Mouse (Mus musculus): Measurements from ENCODE around the gene Ap1m2. TPM values are rescaled to one million over a fixed set of nuclear protein-coding genes. Genes with fewer than 3 reads are reported as not detected.
"Not testable (repeated sequence)": the region's sequence is repeated elsewhere in the genome, so short reads cannot be mapped to it uniquely, and the experiment has no call there.

Ap1m2 gene
- polyA plus RNA-seq, 1 experiment from 2014 or later, result 1.2 TPM

DNA sequence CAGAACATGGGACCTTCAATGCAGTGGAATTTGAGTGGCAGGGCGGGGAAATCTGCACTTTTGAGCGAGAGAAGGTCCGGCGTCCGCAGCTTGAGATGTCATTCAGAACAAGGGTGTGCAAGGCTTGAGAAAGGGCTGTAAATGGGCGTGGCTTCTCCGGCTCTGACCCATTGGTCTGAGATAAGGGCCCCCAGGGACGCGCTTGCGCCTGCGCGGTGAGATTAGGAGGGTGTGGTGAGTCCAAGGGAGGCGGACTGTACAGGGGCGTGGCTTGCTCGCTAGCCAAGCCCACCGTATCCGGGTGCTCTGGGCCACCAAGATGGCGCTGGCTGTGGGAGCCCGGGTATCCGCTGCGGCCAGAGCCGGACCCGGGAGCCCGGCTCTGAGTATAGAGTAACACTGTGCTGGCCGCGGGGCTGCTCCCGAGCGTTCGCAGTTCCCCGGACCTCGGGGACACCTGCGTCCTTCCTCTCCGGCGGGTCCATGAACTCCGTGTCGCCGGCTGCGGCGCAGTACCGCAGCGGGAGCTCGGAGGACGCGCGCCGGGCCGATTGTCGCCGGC is 47.1 kb downstream of the Ap1m2 start, which contains the start of gene Atg4d:
Atg4d (plus strand) TSS at position 294 of the 562 bp plus-strand sequence.
- Histone ChIP-seq H3K4me2 (peak within 1 kb of the TSS; percentile 80), H3K4me3 (peak within 1 kb of the TSS; percentile 88), H3K27me3 (replicated peaks) (no peaks in the 10 kb centered on the region), H3K9me3 (no peaks in the 10 kb centered on the region), H3K36me3 (replicated peaks) (peaks cover 4% of the 10 kb centered on the region), H3K4me1 (peaks cover 21% of the 10 kb centered on the region), H3K27ac (peak within 1 kb of the TSS; percentile 74), H3K9ac (peak within 1 kb of the TSS; percentile 89)
- WGBS, result under 1% methylated on average over 47 of the region's 49 CpGs
- peak; percentile 97 for ATAC-seq (replicated peaks)

GRCm38 (mm10) chr9:21264272-21264999 is 47.7 kb downstream of the Ap1m2 start:
- peak overlapping the region; percentile 80 for H3K4me2 ChIP-seq
- H3K27me3 ChIP-seq (replicated peaks), result no peaks in the 10 kb centered on the region
- WGBS, result 19% methylated on average over 17 of the region's 17 CpGs
- peaks cover 21% of the 10 kb centered on the region for H3K4me1 ChIP-seq
- H3K4me3 ChIP-seq, result peak overlapping the region; percentile 88
- H3K27ac ChIP-seq, result peak overlapping the region; percentile 72
- H3K9me3 ChIP-seq, result no peaks in the 10 kb centered on the region
- H3K36me3 ChIP-seq (replicated peaks), result no peaks in the 10 kb centered on the region; the same call in 1 of the 2 replicates
- ATAC-seq (replicated peaks), result peak; percentile 29
- peak overlapping the region; percentile 44 for H3K9ac ChIP-seq

GRCm38 (mm10) chr9:21261831-21262230 is 50.3 kb downstream of the Ap1m2 start:
- H3K9me3 ChIP-seq, result no peaks in the 10 kb centered on the region
- H3K4me3 ChIP-seq, result no peak overlapping the region
- H3K27ac ChIP-seq, result no peak overlapping the region
- H3K27me3 ChIP-seq (replicated peaks), result no peaks in the 10 kb centered on the region
- WGBS, result 58% methylated on average over 2 of the region's 2 CpGs
- no peak for ATAC-seq (replicated peaks)
- H3K36me3 ChIP-seq (replicated peaks), result no peaks in the 10 kb centered on the region
- H3K9ac ChIP-seq, result no peak overlapping the region
- H3K4me1 ChIP-seq, result peaks cover 19% of the 10 kb centered on the region
- no peak overlapping the region for H3K4me2 ChIP-seq

DNA sequence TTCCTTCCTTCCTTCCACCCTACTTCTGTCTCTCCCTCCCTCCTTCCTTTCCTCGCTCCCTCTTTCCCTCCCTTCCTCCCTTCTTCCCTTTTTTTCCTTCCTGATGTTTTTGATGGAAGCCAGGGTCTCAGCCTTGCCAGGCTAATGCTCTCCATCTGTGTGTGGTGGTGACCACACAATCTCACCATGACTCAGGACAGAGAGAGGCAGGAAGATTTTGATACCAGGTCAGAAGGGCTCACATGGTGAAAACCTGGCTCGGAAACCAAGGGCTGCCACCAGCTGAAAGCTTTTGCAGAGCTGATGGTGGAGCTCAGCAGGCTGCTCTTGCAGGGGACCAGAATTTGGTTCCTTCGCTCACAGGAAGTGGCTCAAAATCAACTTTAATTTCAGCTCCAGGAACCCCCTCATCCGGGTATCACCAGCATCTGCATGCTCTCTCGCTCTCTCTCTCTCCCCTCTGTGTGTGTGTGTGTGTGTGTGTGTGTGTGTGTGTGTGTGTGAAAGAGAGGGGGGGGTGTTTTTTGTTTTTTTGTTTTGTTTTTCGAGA is 51.6 kb downstream of the Ap1m2 start:
- no peak for ATAC-seq (replicated peaks)
- H3K27me3 ChIP-seq (replicated peaks), result no peaks in the 10 kb centered on the region
- WGBS, result 82% methylated on average over 6 of the region's 6 CpGs

DNA sequence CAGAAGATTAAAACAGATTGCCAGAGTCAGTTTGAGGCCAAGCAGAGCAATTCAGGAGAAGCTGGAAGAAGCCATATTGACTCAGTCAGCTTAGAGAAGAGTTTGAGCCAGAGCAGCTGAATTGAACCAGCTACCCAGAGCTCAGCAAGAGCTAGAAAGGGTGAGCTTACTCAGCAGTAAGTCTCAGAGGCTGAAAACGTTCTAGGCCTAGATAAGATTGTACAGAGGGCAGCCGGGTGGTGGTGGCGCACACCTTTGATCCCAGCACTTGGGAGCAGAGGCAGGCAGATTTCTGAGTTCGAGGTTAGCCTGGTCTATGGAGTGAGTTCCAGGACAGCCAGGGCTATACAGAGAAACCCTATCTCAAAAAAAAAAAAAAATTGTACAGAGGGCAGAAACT is 55.8 kb downstream of the Ap1m2 start:
- ATAC-seq (replicated peaks); H3K9ac ChIP-seq; H3K4me2 ChIP-seq; H3K4me1 ChIP-seq; H3K4me3 ChIP-seq; H3K27me3 ChIP-seq (replicated peaks); H3K36me3 ChIP-seq (replicated peaks); H3K27ac ChIP-seq; H3K9me3 ChIP-seq: not testable (repeated sequence)
- WGBS, result 83% methylated on average over 4 of the region's 4 CpGs

More for the DNA sequence above, 51.6 kb downstream of the Ap1m2 start:
- Histone ChIP-seq H3K9me3 (no peaks in the 10 kb centered on the region), H3K36me3 (replicated peaks) (no peaks in the 10 kb centered on the region), H3K27ac (no peak overlapping the region), H3K4me2 (no peak overlapping the region), H3K9ac (no peak overlapping the region), H3K4me1 (peaks cover 7% of the 10 kb centered on the region; the same call in 1 of the 2 replicates), H3K4me3 (no peak overlapping the region)

GRCm38 (mm10) chr9:21254690-21255089 is 57.4 kb downstream of the Ap1m2 start:
- no peaks in the 10 kb centered on the region for H3K4me1 ChIP-seq
- no peak overlapping the region for H3K4me2 ChIP-seq
- no peak for ATAC-seq (replicated peaks)
- H3K27ac ChIP-seq, result no peak overlapping the region
- no peak overlapping the region for H3K9ac ChIP-seq
- no peak overlapping the region for H3K4me3 ChIP-seq
- H3K36me3 ChIP-seq (replicated peaks), result no peaks in the 10 kb centered on the region
- no peaks in the 10 kb centered on the region for H3K9me3 ChIP-seq
- H3K27me3 ChIP-seq (replicated peaks), result peaks cover 13% of the 10 kb centered on the region

DNA sequence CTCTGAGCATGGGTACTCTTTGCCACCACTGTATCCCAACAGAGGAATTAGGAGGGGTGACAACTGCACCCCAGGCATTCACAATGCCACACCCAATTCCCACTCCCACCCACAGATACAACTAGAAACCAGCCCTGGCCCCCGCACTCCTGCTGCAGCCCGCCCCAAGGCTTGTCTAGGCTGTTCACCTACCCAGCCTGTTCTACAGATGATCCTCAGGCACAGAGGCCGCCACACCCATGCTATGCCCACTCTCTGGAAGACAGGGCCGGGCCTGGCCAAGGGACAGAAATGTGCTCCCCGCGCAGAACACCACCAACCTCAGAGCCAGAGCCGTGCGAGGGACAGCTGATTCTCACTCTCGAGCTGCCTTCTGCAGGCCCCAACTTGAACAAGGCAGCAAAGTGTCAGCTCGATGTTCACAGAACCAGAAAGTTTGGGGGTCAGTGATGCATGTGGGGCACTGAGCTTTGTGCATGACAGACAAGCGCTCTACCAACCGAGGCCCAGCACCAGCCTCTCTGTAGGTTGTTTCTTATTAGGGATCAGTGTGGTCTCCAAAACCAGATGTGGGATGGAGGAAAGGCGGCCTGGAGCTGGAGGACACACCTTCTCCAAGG is 60.9 kb downstream of the Ap1m2 start:
- Histone ChIP-seq H3K9ac (no peak overlapping the region), H3K27ac (no peak overlapping the region), H3K36me3 (replicated peaks) (no peaks in the 10 kb centered on the region), H3K4me3 (no peak overlapping the region), H3K27me3 (replicated peaks) (peaks cover 43% of the 10 kb centered on the region), H3K9me3 (no peaks in the 10 kb centered on the region), H3K4me2 (no peak overlapping the region), H3K4me1 (no peaks in the 10 kb centered on the region)
- ATAC-seq (replicated peaks), result no peak
- WGBS, result 76% methylated on average over 13 of the region's 13 CpGs

GRCm38 (mm10) chr9:21250509-21250908 is 61.6 kb downstream of the Ap1m2 start:
- WGBS, result 61% methylated on average over 2 of the region's 2 CpGs

DNA sequence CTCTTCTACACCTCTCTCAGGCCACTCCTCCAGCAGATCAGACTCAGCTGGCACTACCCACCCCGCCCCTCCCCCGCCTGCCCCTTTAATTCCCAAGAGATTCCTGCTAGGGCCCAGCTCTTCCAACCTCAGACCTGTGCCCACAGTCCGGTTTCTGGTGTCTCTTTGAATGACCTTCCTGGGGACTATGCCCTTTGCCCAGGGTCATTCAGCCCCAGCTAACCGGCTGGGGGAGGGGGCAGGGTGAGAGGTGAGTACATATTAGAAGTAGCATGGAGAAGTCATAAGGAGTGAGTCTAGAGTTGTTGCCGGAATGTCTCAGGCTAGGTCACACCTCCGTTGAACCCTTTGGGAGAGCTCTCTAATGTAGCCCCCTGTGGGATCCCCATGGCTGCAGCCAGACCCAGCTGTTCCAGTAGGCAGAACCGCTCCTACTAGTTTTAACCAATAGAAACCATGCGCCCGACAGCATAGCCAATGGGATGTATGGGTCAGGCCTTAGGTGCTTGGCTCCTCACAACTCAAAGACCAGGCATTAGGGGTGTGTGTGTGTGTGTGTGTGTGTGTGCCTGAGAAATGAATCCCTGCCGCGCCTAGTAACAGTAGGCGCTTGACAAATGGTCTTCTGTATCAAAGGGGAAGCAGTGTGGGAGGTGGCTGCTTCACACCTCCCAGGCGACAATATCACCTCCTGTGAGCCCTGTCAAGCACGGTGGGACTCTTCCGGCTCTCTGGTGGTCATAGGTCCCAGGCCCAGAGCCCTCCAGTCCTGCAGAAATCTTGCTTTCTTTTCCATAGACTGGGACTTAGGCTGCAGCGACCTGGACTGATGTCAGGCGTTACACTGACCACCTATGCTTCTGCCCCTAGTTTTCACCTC is 62.3 kb downstream of the Ap1m2 start:
- no peak for ATAC-seq (replicated peaks)
- H3K4me2 ChIP-seq, result no peak overlapping the region
- 39% methylated on average over 17 of the region's 17 CpGs for WGBS

More at GRCm38 (mm10) chr9:21250509-21250908, 61.6 kb downstream of the Ap1m2 start:
- Histone ChIP-seq H3K9ac (no peak overlapping the region), H3K27me3 (replicated peaks) (peaks cover 50% of the 10 kb centered on the region), H3K4me1 (peaks cover under 1% of the 10 kb centered on the region; the same call in 1 of the 2 replicates), H3K9me3 (no peaks in the 10 kb centered on the region), H3K27ac (no peak overlapping the region), H3K36me3 (replicated peaks) (no peaks in the 10 kb centered on the region), H3K4me3 (no peak overlapping the region), H3K4me2 (no peak overlapping the region)
- ATAC-seq (replicated peaks), result no peak

DNA sequence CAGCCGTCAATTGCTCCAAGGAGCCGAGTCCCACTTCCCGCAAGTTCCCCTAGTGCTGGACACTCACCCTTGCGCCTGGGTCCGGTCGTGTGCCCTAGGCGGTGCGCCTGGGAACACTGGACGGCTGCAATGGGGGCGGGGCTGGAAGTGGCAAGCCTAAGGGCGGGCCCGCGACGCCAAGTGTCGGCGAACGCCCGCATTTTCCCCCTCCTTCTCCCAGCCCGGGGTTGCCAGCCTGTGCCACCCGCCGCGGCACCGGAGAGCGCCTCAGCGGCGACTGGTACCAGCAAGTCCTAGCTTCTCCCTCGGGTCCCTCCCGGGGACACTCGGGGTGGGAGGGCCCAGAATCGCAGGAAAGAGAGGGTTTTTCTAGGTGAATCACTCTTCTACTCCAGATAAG is 63.8 kb downstream of the Ap1m2 start, which contains the start of gene S1pr5:
S1pr5 (minus strand) TSS at position 118 of the 400 bp plus-strand sequence.
- Histone ChIP-seq H3K9ac (no peak within 1 kb of the TSS), H3K4me1 (peaks cover 19% of the 10 kb centered on the region), H3K27ac (no peak within 1 kb of the TSS), H3K36me3 (replicated peaks) (no peaks in the 10 kb centered on the region), H3K27me3 (replicated peaks) (peaks cover 72% of the 10 kb centered on the region), H3K9me3 (no peaks in the 10 kb centered on the region), H3K4me2 (peak within 1 kb of the TSS; percentile 12; the same call in 1 of the 2 replicates), H3K4me3 (no peak within 1 kb of the TSS)
- WGBS, result under 1% methylated on average over 30 of the region's 30 CpGs
- no peak for ATAC-seq (replicated peaks)

More for the DNA sequence above, 62.3 kb downstream of the Ap1m2 start:
- Histone ChIP-seq H3K9ac (no peak overlapping the region), H3K4me1 (peaks cover 7% of the 10 kb centered on the region), H3K27me3 (replicated peaks) (peaks cover 57% of the 10 kb centered on the region), H3K36me3 (replicated peaks) (no peaks in the 10 kb centered on the region), H3K9me3 (no peaks in the 10 kb centered on the region), H3K27ac (no peak overlapping the region), H3K4me3 (no peak overlapping the region)

DNA sequence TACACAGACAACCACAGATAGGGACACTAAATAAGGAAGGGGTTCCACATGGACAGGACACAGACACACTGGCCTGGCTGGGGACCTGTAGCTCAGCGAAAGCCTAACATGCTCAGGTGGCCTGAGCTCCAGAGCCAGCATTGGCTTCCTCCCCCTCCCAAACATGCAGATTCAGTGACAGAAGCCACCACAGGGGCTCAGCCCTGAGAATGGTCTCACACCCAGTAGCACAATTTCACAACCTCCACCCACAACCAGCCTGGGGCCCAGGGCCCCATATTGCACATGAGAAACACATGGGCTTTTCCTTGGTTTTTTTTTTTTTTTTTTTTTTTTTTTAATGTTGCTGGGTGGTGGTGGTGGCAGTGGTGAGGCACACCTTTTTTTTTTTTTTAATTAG is 65.8 kb downstream of the Ap1m2 start:
- Histone ChIP-seq H3K27me3 (replicated peaks) (peaks cover 80% of the 10 kb centered on the region), H3K4me2 (no peak overlapping the region), H3K36me3 (replicated peaks) (no peaks in the 10 kb centered on the region), H3K4me1 (peaks cover 19% of the 10 kb centered on the region), H3K27ac (no peak overlapping the region), H3K9ac (no peak overlapping the region), H3K9me3 (no peaks in the 10 kb centered on the region), H3K4me3 (no peak overlapping the region)
- ATAC-seq (replicated peaks), result no peak
- 58% methylated on average over 1 of the region's 1 CpGs for WGBS

Data from midbrain, embryonic 15.5 days (tissue).